Mouse (Mus musculus): ENCODE measurements at regions not wholly inside any gene's neighbourhood (a gene's known extent, or its start where the extent isn't known, plus 50 kb on each side); places are given as distances from the start of the nearest gene placed in this dataset.
A peak's percentile ranks its signal among the peaks of the same experiment; 100 is the strongest.

DNA sequence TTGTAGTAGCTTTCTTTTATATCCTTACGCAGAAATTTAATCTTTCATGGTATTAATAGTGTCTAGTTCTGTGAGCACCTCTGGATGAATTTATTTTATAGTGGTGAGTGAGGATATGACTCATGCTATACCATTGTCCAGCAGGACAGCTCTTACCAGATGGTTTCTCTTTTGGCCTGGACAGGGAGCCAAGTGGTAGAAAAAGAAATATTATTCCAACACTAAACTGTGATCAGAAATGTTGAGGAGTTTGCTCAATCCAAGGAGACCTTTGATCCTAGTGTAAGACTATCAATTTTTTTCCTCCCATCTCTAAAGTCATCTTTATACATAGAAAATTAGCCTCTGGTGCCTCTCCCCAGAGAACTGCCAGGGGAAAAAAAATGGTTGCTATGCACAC is 86.0 kb upstream of the Ppp3ca start:
- TF ChIP-seq MAX (IDR thresholded peaks at IDR 0.05): peak; percentile 48
- no peak for TF ChIP-seq CTCF (IDR thresholded peaks at IDR 0.05; ENCODE audit: control insufficient read depth, insufficient read depth, insufficient read length)
- TF ChIP-seq USF1 (IDR thresholded peaks at IDR 0.05; ENCODE audit: low read depth): no peak

Data from C2C12 (cell line).